Comparison of ENCODE assay signal across 8 mouse cellular contexts in genomic region chr2:57181350-57181691, GRCm38 (mm10). TPM values are rescaled to one million over a fixed set of nuclear protein-coding genes. Genes with fewer than 3 reads are reported as not detected.
DNase-seq lines count a peak whose midpoint lies in the region; ATAC-seq and TF ChIP-seq lines count a peak whose summit lies in the region.

No protein-coding gene starts in this region.

- no peak for DNase-seq in lung, postnatal 14 days
- no peak for DNase-seq in limb, embryonic 14.5 days (ENCODE audit: low spot score)
- DNase-seq in adrenal gland, postnatal 10 days, result no peak
- no peak for DNase-seq in urinary bladder, postnatal 4 days (ENCODE audit: low spot score in 2 of 2)
- no peak for DNase-seq in layer of hippocampus, postnatal 36 days

- TF ChIP-seq CTCF in small intestine, adult 2 months (IDR thresholded peaks at IDR 0.05; ENCODE audit: extremely low read depth, insufficient read length, insufficient replicate concordance, low read depth, low read length), result no peak

- peak overlapping the region; percentile 65 for H3K9ac ChIP-seq in lung, embryonic 15.5 days
- peak overlapping the region; percentile 75 for H3K9ac ChIP-seq in limb, embryonic 14.5 days (ENCODE audit: low read depth, low read length, severe bottlenecking)

- no peak for TF ChIP-seq POLR2A in limb, embryonic 14.5 days (IDR thresholded peaks at IDR 0.05; ENCODE audit: borderline replicate concordance, extremely low read depth, insufficient read depth, insufficient read length)
- TF ChIP-seq POLR2A in small intestine, adult 2 months (IDR thresholded peaks at IDR 0.05; ENCODE audit: low read depth, low read length), result no peak

- no peaks in the 10 kb centered on the region for H3K9me3 ChIP-seq in lung, embryonic 15.5 days
- H3K9me3 ChIP-seq in erythroblast, embryonic 14.5 days (ENCODE audit: control insufficient read depth, low read length), result no peaks in the 10 kb centered on the region
- no peaks in the 10 kb centered on the region for H3K9me3 ChIP-seq in limb, embryonic 14.5 days (ENCODE audit: control insufficient read depth, low read length)

- WGBS in lung, embryonic 15.5 days, result 5% methylated on average over 4 of the region's 4 CpGs
- 10% methylated on average over 4 of the region's 4 CpGs for WGBS in limb, embryonic 14.5 days
- 5% methylated on average over 4 of the region's 4 CpGs for WGBS in small intestine, adult 2 months

- no peaks in the 10 kb centered on the region for H3K27me3 ChIP-seq in lung, embryonic 15.5 days
- H3K27me3 ChIP-seq in erythroblast, embryonic 14.5 days (ENCODE audit: control insufficient read depth), result no peaks in the 10 kb centered on the region
- H3K27me3 ChIP-seq in limb, embryonic 14.5 days (ENCODE audit: control insufficient read depth, insufficient read depth, low read length), result no peaks in the 10 kb centered on the region
- H3K27me3 ChIP-seq in small intestine, adult 2 months (ENCODE audit: control insufficient read depth, insufficient read depth, low read length), result no peaks in the 10 kb centered on the region

- H3K4me3 ChIP-seq in lung, embryonic 15.5 days, result peak overlapping the region; percentile 68
- peak overlapping the region; percentile 77 for H3K4me3 ChIP-seq in erythroblast, embryonic 14.5 days (replicated peaks)
- H3K4me3 ChIP-seq in limb, embryonic 14.5 days (replicated peaks; ENCODE audit: low read length), result peak overlapping the region; percentile 66
- peak overlapping the region; percentile 87 for H3K4me3 ChIP-seq in small intestine, adult 2 months (ENCODE audit: low read depth, low read length)

- peak overlapping the region; percentile 92 for H3K27ac ChIP-seq in lung, embryonic 15.5 days
- H3K27ac ChIP-seq in limb, embryonic 14.5 days (replicated peaks; ENCODE audit: low read depth, low read length), result peak overlapping the region; percentile 97
- no peak overlapping the region for H3K27ac ChIP-seq in small intestine, adult 2 months (ENCODE audit: insufficient read depth, low read depth, low read length)

- ATAC-seq in lung, embryonic 15.5 days (ENCODE audit: borderline replicate concordance, extremely low read depth, low FRiP score, low TSS enrichment), result no peak; the same call in 1 of the 2 replicates
- ATAC-seq in limb, embryonic 14.5 days (ENCODE audit: low FRiP score, low read depth), result peak; percentile 11; the same call in 1 of the 2 replicates

- no peaks in the 10 kb centered on the region for H3K36me3 ChIP-seq in lung, embryonic 15.5 days
- no peaks in the 10 kb centered on the region for H3K36me3 ChIP-seq in erythroblast, embryonic 14.5 days (ENCODE audit: control insufficient read depth)
- H3K36me3 ChIP-seq in limb, embryonic 14.5 days (ENCODE audit: control insufficient read depth, insufficient read depth, low read length), result no peaks in the 10 kb centered on the region
- H3K36me3 ChIP-seq in small intestine, adult 2 months (ENCODE audit: control insufficient read depth, insufficient read depth, low read length), result no peaks in the 10 kb centered on the region

- peaks cover 7% of the 10 kb centered on the region; the same call in 1 of the 2 replicates for H3K4me1 ChIP-seq in lung, embryonic 15.5 days
- H3K4me1 ChIP-seq in erythroblast, embryonic 14.5 days (ENCODE audit: control insufficient read depth), result peaks cover 9% of the 10 kb centered on the region
- no peaks in the 10 kb centered on the region for H3K4me1 ChIP-seq in limb, embryonic 14.5 days (ENCODE audit: control insufficient read depth, insufficient read depth, low read length)
- no peaks in the 10 kb centered on the region for H3K4me1 ChIP-seq in small intestine, adult 2 months (ENCODE audit: control insufficient read depth, insufficient read depth, insufficient read length, low read length)

- peak overlapping the region; percentile 48 for H3K4me2 ChIP-seq in lung, embryonic 15.5 days
- H3K4me2 ChIP-seq in limb, embryonic 14.5 days (replicated peaks; ENCODE audit: low read depth, low read length, severe bottlenecking), result peak overlapping the region; percentile 44

RNA-seq across cellular contexts. Expression of gene Gpd2, which starts 56.1 kb away (rescaled TPM):
- polyA plus RNA-seq in lung, embryonic 15.5 days (2015; fragmentation: Nextera tagmentation; extraction: Ambion mirVana), result 14.5 and 16.9 TPM in 2 replicates
- polyA plus RNA-seq in erythroblast, embryonic 14.5 days (2012), result 0.07 and 0.12 TPM in 2 replicates
- 5.6 and 5.8 TPM in 2 replicates for polyA plus RNA-seq in limb, embryonic 14.5 days (2012; rRNA removed)
- polyA plus RNA-seq in limb, embryonic 14.5 days (2014; fragmentation: Nextera tagmentation; extraction: Ambion mirVana), result 11.0 and 13.5 TPM in 2 replicates
- polyA plus RNA-seq in small intestine, adult 2 months (2012; rRNA removed), result 13.9 and 31.9 TPM in 2 replicates
- total RNA-seq in adrenal gland, postnatal 10 days (2021), result 100 to 1,000 TPM; 164 to 188 TPM
- 100 to 1,000 TPM; 129 to 140 TPM for total RNA-seq in layer of hippocampus, postnatal 36 days (2021)

RNA-seq across cellular contexts. Expression of gene Nr4a2, which starts 57.5 kb away (rescaled TPM):
- 4.3 and 5.2 TPM in 2 replicates for polyA plus RNA-seq in lung, embryonic 15.5 days (2015; fragmentation: Nextera tagmentation; extraction: Ambion mirVana)
- polyA plus RNA-seq in erythroblast, embryonic 14.5 days (2012), result 0.03 and 0.05 TPM in 2 replicates
- polyA plus RNA-seq in limb, embryonic 14.5 days (2012; rRNA removed), result 6.4 and 8.7 TPM in 2 replicates
- 5.5 and 5.8 TPM in 2 replicates for polyA plus RNA-seq in limb, embryonic 14.5 days (2014; fragmentation: Nextera tagmentation; extraction: Ambion mirVana)
- polyA plus RNA-seq in small intestine, adult 2 months (2012; rRNA removed), result 2.0 and 2.3 TPM in 2 replicates
- 10 to 100 TPM in 1 of 2 experiments, 1 to 10 TPM in 1; 4.1 to 22.6 TPM for total RNA-seq in adrenal gland, postnatal 10 days (2021)
- 10 to 100 TPM; 58.3 to 65.2 TPM for total RNA-seq in layer of hippocampus, postnatal 36 days (2021)
